Mouse (Mus musculus) left cerebral cortex, postnatal 4 days (tissue): ENCODE data around the gene Rdh16. TPM values are rescaled to one million over a fixed set of nuclear protein-coding genes. Genes with fewer than 3 reads are reported as not detected.
"Not testable (repeated sequence)": the region's sequence is repeated elsewhere in the genome, so short reads cannot be mapped to it uniquely, and the experiment has no call there.

Source experiments
- DNase-seq: peaks from one replicate; pipeline ENCODE4 v3.0.0-alpha.2; 2022
- intact Hi-C: fragments of 180-260 bp; cut with DNase I; formaldehyde crosslinking; loops from one replicate; pipeline ENCODE4 v1.15.1; 2025
- total RNA-seq, 2 experiments: library from RNA; stranded (reverse); gene quantifications; 2 replicates each; pipeline ENCODE4 v1.2.3; 2021

The Rdh16 gene
- total RNA-seq, 2 experiments from 2014 or later, result 0.12 TPM; not detected in 1

GRCm38 (mm10) chr10:127893163-127894022 is 92.4 kb downstream of the Rdh16 start:
- intact Hi-C loops, DNase-seq: not testable (repeated sequence)

Other genes with a start within 250 kb of the Rdh16 start
- 100 to 1,000 TPM; 286 to 296 TPM for gene Lrp1, start 180.0 kb upstream of the Rdh16 start, total RNA-seq
- gene Stat6, start 158.2 kb upstream of the Rdh16 start, total RNA-seq, result 1 to 10 TPM; 6.0 to 6.1 TPM
- 1 to 10 TPM; 4.8 to 5.6 TPM for gene Nemp1, start 134.3 kb upstream of the Rdh16 start, total RNA-seq
- 10 to 100 TPM; 21.5 to 21.9 TPM for gene Nab2, start 132.6 kb upstream of the Rdh16 start, total RNA-seq
- gene Myo1a, start 96.0 kb upstream of the Rdh16 start, total RNA-seq, result under 1 TPM; 0.46 to 0.82 TPM
- 1 to 10 TPM; 2.8 to 4.3 TPM for gene Tac2, start 76.7 kb upstream of the Rdh16 start, total RNA-seq
- gene Zbtb39, start 61.6 kb upstream of the Rdh16 start, total RNA-seq, result 10 to 100 TPM; 14.5 to 15.1 TPM
- 1 to 10 TPM; 1.1 to 1.4 TPM for gene Gpr182, start 49.4 kb upstream of the Rdh16 start, total RNA-seq
- under 1 TPM; 0.22 TPM for gene Rdh1, start 41.4 kb upstream of the Rdh16 start, total RNA-seq
- not detected for gene Rdh16f1, start 41.4 kb upstream of the Rdh16 start, total RNA-seq
- under 1 TPM; 0.60 to 0.72 TPM for gene Rdh9, start 24.8 kb upstream of the Rdh16 start, total RNA-seq
- not detected for gene Rdh19, start 48.8 kb downstream of the Rdh16 start, total RNA-seq
- not detected for gene Rdh16f2, start 65.3 kb downstream of the Rdh16 start, total RNA-seq
- not detected for gene Rdh7, start 87.7 kb downstream of the Rdh16 start, total RNA-seq
- not detected for gene Sdr9c7, start 97.4 kb downstream of the Rdh16 start, total RNA-seq
- not detected for gene Hsd17b6, start 206.5 kb downstream of the Rdh16 start, total RNA-seq
- gene Prim1, start 214.0 kb downstream of the Rdh16 start, total RNA-seq, result 10 to 100 TPM; 19.9 to 23.8 TPM
- gene Naca, start 234.4 kb downstream of the Rdh16 start, total RNA-seq, result 100 to 1,000 TPM; 481 to 496 TPM